Comparison of ENCODE assay signal across 8 mouse cellular contexts in the genomic region with DNA sequence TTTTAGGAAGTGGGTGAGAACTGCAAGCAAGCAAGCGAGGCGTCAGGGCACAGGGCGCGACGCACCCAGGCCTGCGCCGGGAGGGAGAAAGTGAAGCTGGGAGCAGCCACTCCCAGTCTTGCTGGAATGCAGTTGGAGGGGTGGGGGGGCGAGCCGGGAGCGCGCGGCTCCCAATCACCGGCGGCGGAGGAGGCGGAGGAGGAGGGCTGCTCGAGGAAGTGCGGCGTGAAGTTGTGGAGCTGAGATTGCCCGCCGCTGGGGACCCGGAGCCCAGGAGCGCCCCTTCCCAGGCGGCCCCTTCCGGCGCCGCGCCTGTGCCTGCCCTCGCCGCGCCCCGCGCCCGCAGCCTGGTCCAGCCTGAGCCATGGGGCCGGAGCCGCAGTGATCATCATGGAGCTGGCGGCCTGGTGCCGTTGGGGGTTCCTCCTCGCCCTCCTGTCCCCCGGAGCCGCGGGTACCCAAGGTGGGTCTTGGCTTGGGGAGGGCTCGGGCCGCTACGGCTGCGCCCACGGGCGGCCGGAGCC. TPM values are rescaled to one million over a fixed set of nuclear protein-coding genes. Genes with fewer than 3 reads are reported as not detected.
DNase-seq lines count a peak whose midpoint lies in the region; ATAC-seq and TF ChIP-seq lines count a peak whose summit lies in the region.

Erbb2 (plus strand) TSS at position 198 of the 524 bp plus-strand sequence.

- TF ChIP-seq CTCF in spleen, adult 2 months (IDR thresholded peaks at IDR 0.05; ENCODE audit: extremely low read depth, insufficient read depth, insufficient read length, insufficient replicate concordance) = no peak

- no peak for DNase-seq in spleen, adult 2 months (ENCODE audit: low read depth in 1 of 2, low spot score in 2 of 2)
- no peak for DNase-seq in spleen, postnatal 4 days (ENCODE audit: low spot score in 2 of 2)
- peak; percentile 93 for DNase-seq in kidney, postnatal 14 days
- peak; percentile 87 for DNase-seq in mesoderm, embryonic 11.5 days (ENCODE audit: low read depth, low spot score)
- peak; percentile 83 for DNase-seq in testis, postnatal 10 days (ENCODE audit: low spot score)
- DNase-seq in right cerebral cortex, postnatal 14 days = no peak

- H3K27me3 ChIP-seq in spleen, adult 2 months (ENCODE audit: control insufficient read depth, insufficient read depth, low read length) = peaks cover 17% of the 10 kb centered on the region
- H3K27me3 ChIP-seq in embryonic facial prominence, embryonic 15.5 days = no peaks in the 10 kb centered on the region
- H3K27me3 ChIP-seq in heart, embryonic 15.5 days = no peaks in the 10 kb centered on the region

- peak within 1 kb of the TSS; percentile 64 for H3K4me2 ChIP-seq in embryonic facial prominence, embryonic 15.5 days (replicated peaks)
- H3K4me2 ChIP-seq in heart, embryonic 15.5 days = peak within 1 kb of the TSS; percentile 75

- WGBS in spleen, adult 2 months = 3% methylated on average over 32 of the region's 49 CpGs
- WGBS in embryonic facial prominence, embryonic 15.5 days = under 1% methylated on average over 45 of the region's 49 CpGs
- WGBS in heart, embryonic 15.5 days = under 1% methylated on average over 49 of the region's 49 CpGs

- peak within 1 kb of the TSS; percentile 49 for H3K4me3 ChIP-seq in spleen, adult 2 months (ENCODE audit: extremely low read depth, insufficient read depth, insufficient read length)
- H3K4me3 ChIP-seq in embryonic facial prominence, embryonic 15.5 days (replicated peaks) = peak within 1 kb of the TSS; percentile 62
- H3K4me3 ChIP-seq in heart, embryonic 15.5 days = peak within 1 kb of the TSS; percentile 98

- ATAC-seq in embryonic facial prominence, embryonic 15.5 days (ENCODE audit: insufficient number of reproducible peaks, low FRiP score, low TSS enrichment, low read depth) = peak; percentile 88
- peak; percentile 83 for ATAC-seq in heart, embryonic 15.5 days (replicated peaks; ENCODE audit: insufficient number of reproducible peaks, insufficient read depth, low FRiP score, low read depth)

- H3K4me1 ChIP-seq in spleen, adult 2 months (ENCODE audit: control insufficient read depth, insufficient read depth, insufficient read length) = peaks cover 6% of the 10 kb centered on the region; the same call in 1 of the 2 replicates
- peaks cover 59% of the 10 kb centered on the region for H3K4me1 ChIP-seq in embryonic facial prominence, embryonic 15.5 days
- peaks cover 59% of the 10 kb centered on the region for H3K4me1 ChIP-seq in heart, embryonic 15.5 days (replicated peaks)

- TF ChIP-seq POLR2A in spleen, adult 2 months (IDR thresholded peaks at IDR 0.05; ENCODE audit: low read depth, low read length) = no peak

- H3K27ac ChIP-seq in spleen, adult 2 months (ENCODE audit: insufficient read depth, low read length) = peak within 1 kb of the TSS; percentile 41; the same call in 1 of the 2 replicates
- peak within 1 kb of the TSS; percentile 97 for H3K27ac ChIP-seq in embryonic facial prominence, embryonic 15.5 days (replicated peaks)
- peak within 1 kb of the TSS; percentile 98 for H3K27ac ChIP-seq in heart, embryonic 15.5 days

- no peaks in the 10 kb centered on the region for H3K9me3 ChIP-seq in embryonic facial prominence, embryonic 15.5 days (replicated peaks)
- H3K9me3 ChIP-seq in heart, embryonic 15.5 days (replicated peaks) = no peaks in the 10 kb centered on the region

- no peaks in the 10 kb centered on the region for H3K36me3 ChIP-seq in spleen, adult 2 months (ENCODE audit: control insufficient read depth, insufficient read depth, low read length)
- H3K36me3 ChIP-seq in embryonic facial prominence, embryonic 15.5 days = 0 out of 2 replicates have a peak, but pooled peaks cover 5% of the 10 kb centered on the region
- H3K36me3 ChIP-seq in heart, embryonic 15.5 days = no peaks in the 10 kb centered on the region

- peak within 1 kb of the TSS; percentile 68 for H3K9ac ChIP-seq in embryonic facial prominence, embryonic 15.5 days
- H3K9ac ChIP-seq in heart, embryonic 15.5 days = peak within 1 kb of the TSS; percentile 99

RNA-seq across cellular contexts. Expression of gene Erbb2, which starts in this region (rescaled TPM):
- polyA plus RNA-seq in spleen, adult 2 months (2012; rRNA removed) = 4.0 and 5.5 TPM in 2 replicates
- 60.7 and 64.0 TPM in 2 replicates for polyA plus RNA-seq in embryonic facial prominence, embryonic 15.5 days (2015; fragmentation: Nextera tagmentation; extraction: Ambion mirVana)
- polyA plus RNA-seq in heart, embryonic 15.5 days (2015; fragmentation: Nextera tagmentation; extraction: Ambion mirVana) = 36.1 and 44.2 TPM in 2 replicates

Comparison
In these comparisons a context has a peak if more than half of its experiments do, and no peak if none do; other contexts are left out.
1. DNase-seq: peak in kidney, postnatal 14 days (single experiment), mesoderm, embryonic 11.5 days (single experiment) and testis, postnatal 10 days (single experiment); none in spleen, adult 2 months (0 of 2), spleen, postnatal 4 days (0 of 2) and right cerebral cortex, postnatal 14 days (single experiment).
2. H3K27ac ChIP-seq: peak in every context shown above with its lines; median percentile 98 in heart, embryonic 15.5 days; 97 in embryonic facial prominence, embryonic 15.5 days; 41 in spleen, adult 2 months.
3. Peak in every context shown above with its lines, with median percentiles within 50 percentile points of each other: H3K4me3 ChIP-seq.